Mouse (Mus musculus): ENCODE data around the gene Bmx. TPM values are rescaled to one million over a fixed set of nuclear protein-coding genes. Genes with fewer than 3 reads are reported as not detected.
A peak's percentile ranks its signal among the peaks of the same experiment; 100 is the strongest.

The Bmx gene
- not detected in 2 replicates for polyA plus RNA-seq (2011; ENCODE audit: insufficient read length, low read depth, missing spikeins)

DNA sequence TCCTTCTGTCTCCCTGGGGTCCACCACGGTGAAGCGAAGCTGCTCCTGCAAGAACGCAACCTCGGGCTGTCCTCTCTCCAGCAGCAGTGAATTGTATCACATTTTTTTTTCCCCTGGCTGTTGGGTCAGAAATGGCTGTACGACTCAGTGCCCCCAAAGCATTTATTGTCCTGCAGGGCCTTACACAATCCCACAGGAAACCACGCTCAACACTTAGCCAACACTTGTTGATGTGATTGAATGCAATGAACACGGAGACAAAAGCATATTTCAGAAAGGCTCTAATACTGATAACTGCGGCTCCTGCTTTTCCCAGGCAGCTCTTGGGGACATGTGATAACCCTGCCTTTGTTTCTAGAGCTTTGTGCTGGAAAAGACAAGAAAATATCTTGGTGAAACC is at the start of gene Bmx:
Bmx (minus strand) TSS at position 137 of the 400 bp plus-strand sequence.
- TF ChIP-seq POLR2A (IDR thresholded peaks at IDR 0.05; ENCODE audit: low read depth, low read length) = no peak
- TF ChIP-seq CTCF (IDR thresholded peaks at IDR 0.05; ENCODE audit: borderline replicate concordance, insufficient read depth, low read length) = no peak

DNA sequence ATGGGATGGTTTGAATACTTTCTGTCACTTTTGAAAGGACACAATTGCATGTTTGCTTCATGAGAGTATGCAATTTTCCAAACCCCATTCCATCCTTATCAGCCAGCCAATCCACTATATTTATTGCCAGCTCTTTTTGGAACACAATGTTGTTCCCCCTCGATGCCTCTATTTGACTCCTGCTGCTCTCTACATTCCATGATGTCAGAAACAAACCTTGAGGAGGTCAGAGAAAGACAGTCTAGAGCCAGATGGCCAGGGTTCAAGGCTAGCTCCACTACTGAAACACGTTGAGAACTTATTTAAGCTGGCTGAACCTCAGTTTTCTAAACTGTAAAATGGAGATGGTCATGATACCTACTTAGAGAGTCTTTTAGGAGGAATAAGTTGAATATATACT is 48.3 kb upstream of the Bmx start:
- Histone ChIP-seq H3K27ac (ENCODE audit: insufficient read depth, low read length) (no peak overlapping the region), H3K4me3 (ENCODE audit: insufficient read depth, low read length) (no peak overlapping the region), H3K4me1 (ENCODE audit: control insufficient read depth, insufficient read depth, low read length) (no peaks in the 10 kb centered on the region)
- TF ChIP-seq POLR2A (IDR thresholded peaks at IDR 0.05; ENCODE audit: low read depth, low read length) = no peak
- TF ChIP-seq CTCF (IDR thresholded peaks at IDR 0.05; ENCODE audit: borderline replicate concordance, insufficient read depth, low read length) = no peak

More for the DNA sequence above, at the start of gene Bmx:
- Histone ChIP-seq H3K4me1 (ENCODE audit: control insufficient read depth, insufficient read depth, low read length) (no peaks in the 10 kb centered on the region), H3K4me3 (ENCODE audit: insufficient read depth, low read length) (no peak within 1 kb of the TSS), H3K27ac (ENCODE audit: insufficient read depth, low read length) (no peak within 1 kb of the TSS)

DNA sequence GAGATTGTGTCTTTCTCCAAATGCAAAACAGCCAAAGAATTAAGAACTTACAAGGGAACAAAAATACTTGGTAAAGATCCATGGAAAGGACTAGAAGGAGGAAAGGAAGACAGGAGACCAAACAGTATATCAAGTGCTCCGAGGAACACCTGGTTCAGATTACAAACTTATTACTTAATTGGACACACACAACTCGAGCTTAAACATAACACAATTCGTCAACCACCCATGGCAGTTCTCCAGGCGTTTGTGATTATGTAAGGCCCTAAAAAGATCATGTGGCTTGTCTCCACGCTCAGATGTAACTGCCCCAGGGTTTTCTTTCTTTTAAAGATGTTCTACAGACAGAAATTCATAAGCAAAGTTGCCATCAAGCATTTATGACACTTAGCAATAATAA is 33.2 kb upstream of the Bmx start:
- no peak overlapping the region for H3K4me3 ChIP-seq (ENCODE audit: insufficient read depth, low read length)
- 0 out of 2 replicates have a peak overlapping the region, but pooled peaks have one; percentile 26 for H3K27ac ChIP-seq (ENCODE audit: insufficient read depth, low read length)
- no peak for TF ChIP-seq POLR2A (IDR thresholded peaks at IDR 0.05; ENCODE audit: low read depth, low read length)
- no peak for TF ChIP-seq CTCF (IDR thresholded peaks at IDR 0.05; ENCODE audit: borderline replicate concordance, insufficient read depth, low read length)
- no peaks in the 10 kb centered on the region for H3K4me1 ChIP-seq (ENCODE audit: control insufficient read depth, insufficient read depth, low read length)

DNA sequence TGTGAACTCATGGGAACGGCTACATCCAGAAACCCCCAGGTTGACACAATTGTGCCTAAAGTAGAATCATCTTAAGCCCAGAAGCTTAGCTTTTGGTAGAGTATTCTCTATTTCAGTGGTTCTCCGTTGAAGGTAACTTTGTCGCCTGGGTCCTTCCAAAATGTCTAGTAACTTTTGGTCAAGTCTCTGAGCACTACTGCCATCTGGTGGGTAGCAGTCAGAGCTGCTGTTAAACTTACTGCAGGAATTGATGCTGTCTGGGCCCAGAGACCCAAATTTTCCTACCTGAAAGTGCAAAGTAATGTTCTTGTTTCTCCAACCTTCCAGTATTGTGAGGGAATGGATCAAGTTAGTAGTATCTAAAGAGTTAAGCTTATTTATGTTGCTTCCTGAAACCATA is 29.1 kb upstream of the Bmx start:
- no peak for TF ChIP-seq POLR2A (IDR thresholded peaks at IDR 0.05; ENCODE audit: low read depth, low read length)
- no peak for TF ChIP-seq CTCF (IDR thresholded peaks at IDR 0.05; ENCODE audit: borderline replicate concordance, insufficient read depth, low read length)
- H3K4me1 ChIP-seq (ENCODE audit: control insufficient read depth, insufficient read depth, low read length) = no peaks in the 10 kb centered on the region; the same call in 1 of the 2 replicates
- no peak overlapping the region for H3K27ac ChIP-seq (ENCODE audit: insufficient read depth, low read length)
- no peak overlapping the region for H3K4me3 ChIP-seq (ENCODE audit: insufficient read depth, low read length)

DNA sequence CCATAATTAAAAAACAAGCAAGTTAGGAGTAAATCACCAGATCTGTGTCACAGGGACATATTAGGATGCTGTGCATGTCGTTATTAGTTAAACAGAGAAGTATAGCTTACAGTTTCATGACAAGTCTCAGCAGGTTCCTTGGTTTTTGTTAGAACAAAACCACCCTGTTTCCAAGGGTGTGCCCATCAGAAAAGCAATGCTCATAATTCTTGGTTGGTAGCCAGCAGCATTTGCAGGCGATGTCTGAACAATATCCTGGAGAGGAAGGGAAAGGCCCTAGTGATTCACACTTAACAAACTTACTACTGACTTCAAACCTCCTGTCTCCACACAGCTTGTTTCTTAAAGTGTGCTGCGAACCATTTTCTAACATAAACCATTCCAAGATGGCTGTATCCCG is 25.8 kb upstream of the Bmx start:
- no peaks in the 10 kb centered on the region; the same call in 1 of the 2 replicates for H3K4me1 ChIP-seq (ENCODE audit: control insufficient read depth, insufficient read depth, low read length)
- no peak for TF ChIP-seq POLR2A (IDR thresholded peaks at IDR 0.05; ENCODE audit: low read depth, low read length)
- no peak for TF ChIP-seq CTCF (IDR thresholded peaks at IDR 0.05; ENCODE audit: borderline replicate concordance, insufficient read depth, low read length)
- H3K27ac ChIP-seq (ENCODE audit: insufficient read depth, low read length) = peak overlapping the region; percentile 57
- no peak overlapping the region for H3K4me3 ChIP-seq (ENCODE audit: insufficient read depth, low read length)

DNA sequence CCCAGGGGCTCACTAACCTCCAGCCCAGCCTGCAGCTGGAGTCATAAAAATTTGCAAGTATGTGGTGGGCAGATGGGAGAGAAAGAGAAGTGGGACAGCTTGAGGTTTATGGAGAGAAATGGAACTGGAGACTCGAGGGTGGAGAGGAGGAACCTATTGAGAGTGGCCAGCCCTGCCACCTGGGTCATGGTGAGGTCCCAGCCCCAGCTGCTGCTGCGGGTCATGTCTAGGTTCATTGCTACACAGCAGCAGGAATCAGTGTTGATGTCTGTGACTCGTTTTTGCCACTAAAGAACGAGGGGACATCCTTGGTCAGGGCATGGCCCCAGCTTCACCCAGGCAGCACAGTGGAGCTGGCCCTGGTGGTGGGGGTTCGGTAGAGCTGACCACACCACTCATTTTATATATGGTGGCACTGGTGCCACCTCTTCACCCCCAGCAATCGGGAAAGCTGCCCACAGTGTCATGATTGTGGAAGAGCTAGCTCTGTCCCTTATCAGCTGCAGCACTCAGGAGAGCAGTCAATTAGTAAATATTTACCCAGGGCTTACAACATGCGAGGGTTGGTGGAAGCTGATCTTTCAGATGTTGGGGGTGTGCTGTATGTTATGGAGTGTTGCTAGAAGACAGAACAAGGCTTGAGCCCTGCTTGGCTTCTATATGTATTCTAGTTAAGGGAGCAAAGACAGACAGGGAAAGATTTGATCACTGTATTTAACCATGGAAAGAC is 23.1 kb upstream of the Bmx start:
- Histone ChIP-seq H3K27ac (ENCODE audit: insufficient read depth, low read length) (no peak overlapping the region), H3K4me3 (ENCODE audit: insufficient read depth, low read length) (no peak overlapping the region), H3K4me1 (ENCODE audit: control insufficient read depth, insufficient read depth, low read length) (no peaks in the 10 kb centered on the region; the same call in 1 of the 2 replicates)
- TF ChIP-seq POLR2A (IDR thresholded peaks at IDR 0.05; ENCODE audit: low read depth, low read length) (no peak), CTCF (IDR thresholded peaks at IDR 0.05; ENCODE audit: borderline replicate concordance, insufficient read depth, low read length) (no peak)

DNA sequence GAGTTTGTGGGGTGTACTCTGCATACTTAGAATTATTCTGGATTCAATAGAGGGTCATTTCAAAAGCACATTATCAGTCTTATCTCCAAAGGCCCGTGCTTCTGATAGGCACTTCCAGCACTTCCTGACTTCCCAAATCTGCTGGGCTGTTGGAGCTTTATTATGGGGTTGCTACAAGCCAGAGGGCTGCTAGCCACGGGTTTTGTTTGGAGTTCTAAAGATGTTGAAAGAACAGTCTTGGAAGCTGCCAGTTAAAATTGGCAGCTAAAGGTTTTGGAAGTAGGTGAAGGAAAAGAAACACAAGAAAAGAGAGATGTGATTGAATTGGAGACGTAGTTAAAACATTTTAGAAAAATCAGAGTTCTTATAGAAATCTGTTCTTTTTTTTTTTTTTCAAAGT is 17.5 kb upstream of the Bmx start:
- Histone ChIP-seq H3K4me3 (ENCODE audit: insufficient read depth, low read length) (no peak overlapping the region), H3K4me1 (ENCODE audit: control insufficient read depth, insufficient read depth, low read length) (no peaks in the 10 kb centered on the region), H3K27ac (ENCODE audit: insufficient read depth, low read length) (no peak overlapping the region)
- TF ChIP-seq POLR2A (IDR thresholded peaks at IDR 0.05; ENCODE audit: low read depth, low read length) = no peak
- no peak for TF ChIP-seq CTCF (IDR thresholded peaks at IDR 0.05; ENCODE audit: borderline replicate concordance, insufficient read depth, low read length)

DNA sequence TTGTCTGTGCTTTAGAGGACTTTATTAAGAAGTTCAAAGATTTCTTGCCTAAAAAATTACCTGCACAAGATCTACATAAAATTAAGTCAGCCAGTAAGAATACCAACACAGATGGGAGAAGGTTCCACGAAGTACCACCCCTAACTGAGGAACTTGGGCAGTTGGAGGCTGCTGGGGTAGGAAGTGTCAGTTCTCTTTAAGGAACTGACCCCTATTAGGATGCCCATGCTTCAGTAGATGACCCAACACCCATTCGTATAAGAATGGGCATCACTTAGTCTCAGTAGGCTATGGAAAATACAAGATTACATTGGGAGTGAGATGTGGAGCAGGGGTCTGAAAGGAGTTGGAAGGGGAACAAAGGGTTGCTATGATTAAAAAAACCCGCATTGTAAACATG is 12.6 kb upstream of the Bmx start:
- H3K4me3 ChIP-seq (ENCODE audit: insufficient read depth, low read length) = no peak overlapping the region
- no peak for TF ChIP-seq POLR2A (IDR thresholded peaks at IDR 0.05; ENCODE audit: low read depth, low read length)
- TF ChIP-seq CTCF (IDR thresholded peaks at IDR 0.05; ENCODE audit: borderline replicate concordance, insufficient read depth, low read length) = no peak
- no peak overlapping the region for H3K27ac ChIP-seq (ENCODE audit: insufficient read depth, low read length)
- no peaks in the 10 kb centered on the region for H3K4me1 ChIP-seq (ENCODE audit: control insufficient read depth, insufficient read depth, low read length)

DNA sequence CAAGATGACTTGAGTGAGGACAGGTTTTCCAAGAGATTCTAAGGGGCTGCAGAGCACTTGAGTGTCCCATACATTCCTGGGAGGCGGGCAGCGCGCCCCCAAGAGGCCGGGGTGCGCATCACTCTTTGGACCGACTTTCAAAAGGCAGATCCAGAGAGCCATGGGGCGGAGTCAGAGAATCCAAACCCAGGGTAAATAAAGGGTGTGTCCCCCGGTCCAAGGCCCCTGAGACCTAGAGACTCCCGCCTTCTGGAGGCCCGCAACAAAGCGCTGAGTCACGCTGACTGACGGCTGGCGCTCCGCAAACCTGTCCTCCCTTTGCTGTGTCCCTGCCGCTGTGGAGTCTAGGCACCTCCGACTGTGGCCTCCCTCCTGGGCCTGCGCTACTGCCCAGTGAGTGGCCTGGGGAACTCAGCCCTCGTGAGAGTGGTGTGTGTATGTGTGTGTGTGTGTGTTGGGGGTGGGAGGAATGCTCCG is 11.3 kb upstream of the Bmx start, which contains the start of gene Pir:
Pir (plus strand) TSS at position 87 of the 477 bp plus-strand sequence.
- Histone ChIP-seq H3K4me3 (ENCODE audit: insufficient read depth, low read length) (peak within 1 kb of the TSS; percentile 15), H3K27ac (ENCODE audit: insufficient read depth, low read length) (peak within 1 kb of the TSS; percentile 30), H3K4me1 (ENCODE audit: control insufficient read depth, insufficient read depth, low read length) (no peaks in the 10 kb centered on the region)
- TF ChIP-seq POLR2A (IDR thresholded peaks at IDR 0.05; ENCODE audit: low read depth, low read length) (peak; percentile 57; the same call in 1 of the 2 replicates), CTCF (IDR thresholded peaks at IDR 0.05; ENCODE audit: borderline replicate concordance, insufficient read depth, low read length) (no peak)

DNA sequence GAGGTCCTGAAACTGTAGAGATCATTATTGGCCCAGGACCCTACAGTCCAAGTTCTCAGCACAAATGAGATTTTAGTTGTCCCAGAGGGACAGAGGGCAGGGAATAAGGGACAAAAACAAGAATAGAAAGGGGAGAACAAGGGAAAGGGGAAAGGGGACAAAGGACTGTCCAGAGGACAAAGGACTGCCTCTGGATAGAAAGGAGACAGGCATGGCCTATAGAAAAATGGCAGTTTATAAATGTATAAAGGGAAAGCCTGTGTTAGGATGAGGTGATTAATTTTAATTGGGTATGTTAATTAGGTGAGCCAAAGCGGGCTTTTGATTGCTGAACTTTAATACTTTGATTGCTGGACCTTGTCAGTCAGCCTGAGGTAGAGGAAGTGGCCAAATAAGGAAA is 6.9 kb upstream of the Bmx start:
- Histone ChIP-seq H3K27ac (ENCODE audit: insufficient read depth, low read length) (no peak overlapping the region), H3K4me1 (ENCODE audit: control insufficient read depth, insufficient read depth, low read length) (no peaks in the 10 kb centered on the region), H3K4me3 (ENCODE audit: insufficient read depth, low read length) (no peak overlapping the region)
- TF ChIP-seq CTCF (IDR thresholded peaks at IDR 0.05; ENCODE audit: borderline replicate concordance, insufficient read depth, low read length) (no peak), POLR2A (IDR thresholded peaks at IDR 0.05; ENCODE audit: low read depth, low read length) (no peak)
